Mouse (Mus musculus) neural tube, embryonic 12.5 days (tissue): ENCODE data around the gene Gmds. TPM values are rescaled to one million over a fixed set of nuclear protein-coding genes. Genes with fewer than 3 reads are reported as not detected.

Source experiments
- ATAC-seq: fragments of 200-750 bp; cut with Nextera tagmentation; 2 replicates; pipeline ENCODE4 v1.8.0; 2017; ENCODE audit warnings: low read depth, mild to moderate bottlenecking, moderate TSS enrichment, moderate library complexity; ENCODE audit not compliant: low FRiP score
- H3K27ac ChIP-seq: fragments of 300-500 bp; sonication (generic); 2 replicates; pipeline ENCODE4 v1.5.1; 2016
- H3K27me3 ChIP-seq: fragments of 300-500 bp; sonication (generic); replicated peaks from 2 replicates; pipeline ENCODE4 v1.6.1; 2016; ENCODE audit warnings: mild to moderate bottlenecking
- H3K36me3 ChIP-seq: fragments of 300-500 bp; sonication (generic); 2 replicates; pipeline ENCODE4 v1.6.1; 2016; ENCODE audit warnings: mild to moderate bottlenecking
- H3K4me1 ChIP-seq: fragments of 300-500 bp; sonication (generic); 2 replicates; pipeline ENCODE4 v1.6.1; 2016
- H3K4me2 ChIP-seq: fragments of 300-500 bp; sonication (generic); replicated peaks from 2 replicates; pipeline ENCODE4 v1.6.1; 2016; ENCODE audit warnings: mild to moderate bottlenecking
- H3K4me3 ChIP-seq: fragments of 300-500 bp; sonication (generic); 2 replicates; pipeline ENCODE4 v1.5.1; 2016
- H3K9ac ChIP-seq: fragments of 300-500 bp; sonication (generic); 2 replicates; pipeline ENCODE4 v1.6.1; 2016; ENCODE audit warnings: mild to moderate bottlenecking
- H3K9me3 ChIP-seq: fragments of 300-500 bp; sonication (generic); 2 replicates; pipeline ENCODE4 v1.6.1; 2016; ENCODE audit warnings: mild to moderate bottlenecking
- WGBS: fragments of 180-500 bp; shearing (Covaris S2); methylation state at CpG from one replicate; pipeline ENCODE4 v1.1.7; 2016; 5-methylcytosine and 5-hydroxymethylcytosine counted together
- polyA plus RNA-seq: library from polyadenylated mRNA; unstranded; fragments of >200 nt; fragmentation: Nextera tagmentation; extraction: Ambion mirVana; gene quantifications from 2 replicates; pipeline ENCODE4 v1.2.1, GENCODE M21; 2016

The Gmds gene
- polyA plus RNA-seq, 1 experiment from 2014 or later: 30.2 TPM

- Histone ChIP-seq H3K9ac (no peak overlapping the region), H3K27ac (no peak overlapping the region), H3K36me3 (no peaks in the 10 kb centered on the region), H3K27me3 (peaks cover 52% of the 10 kb centered on the region), H3K4me3 (no peak overlapping the region), H3K4me1 (peaks cover 15% of the 10 kb centered on the region; the same call in 1 of the 2 replicates), H3K9me3 (no peaks in the 10 kb centered on the region), H3K4me2 (no peak overlapping the region)
- 45% methylated on average over 9 of the region's 9 CpGs for WGBS
- ATAC-seq: no peak
Observed at GRCm38 (mm10) chr13:31798075-31798474, 540.5 kb downstream of the Gmds start.

GRCm38 (mm10) chr13:31797346-31797745, 541.2 kb downstream of the Gmds start:
- Histone ChIP-seq H3K4me3 (no peak overlapping the region), H3K36me3 (no peaks in the 10 kb centered on the region), H3K4me2 (no peak overlapping the region), H3K4me1 (peaks cover 15% of the 10 kb centered on the region; the same call in 1 of the 2 replicates), H3K9ac (no peak overlapping the region), H3K27ac (no peak overlapping the region), H3K9me3 (no peaks in the 10 kb centered on the region), H3K27me3 (peaks cover 45% of the 10 kb centered on the region)
- ATAC-seq: no peak
- whole genome bisulfite sequencing: 70% methylated on average over 10 of the region's 10 CpGs

GRCm38 (mm10) chr13:31793163-31793562, 545.4 kb downstream of the Gmds start:
- Histone ChIP-seq H3K27ac (no peak overlapping the region), H3K4me2 (no peak overlapping the region), H3K4me3 (no peak overlapping the region), H3K27me3 (0 out of 2 replicates have a peak, but pooled peaks cover 5% of the 10 kb centered on the region), H3K4me1 (no peaks in the 10 kb centered on the region), H3K36me3 (no peaks in the 10 kb centered on the region), H3K9ac (no peak overlapping the region), H3K9me3 (no peaks in the 10 kb centered on the region)
- no peak for ATAC-seq
- 57% methylated on average over 5 of the region's 5 CpGs for WGBS

GRCm38 (mm10) chr13:31792480-31793132, 545.9 kb downstream of the Gmds start:
- H3K4me1 ChIP-seq: no peaks in the 10 kb centered on the region
- H3K9ac ChIP-seq: no peak overlapping the region
- ATAC-seq: peak; percentile 71
- 24% methylated on average over 17 of the region's 17 CpGs for WGBS
- no peak overlapping the region for H3K4me3 ChIP-seq
- H3K9me3 ChIP-seq: no peaks in the 10 kb centered on the region
- no peaks in the 10 kb centered on the region for H3K36me3 ChIP-seq
- peak overlapping the region; percentile 31; the same call in 1 of the 2 replicates for H3K4me2 ChIP-seq
- H3K27ac ChIP-seq: no peak overlapping the region
- H3K27me3 ChIP-seq: 0 out of 2 replicates have a peak, but pooled peaks cover 3% of the 10 kb centered on the region

GRCm38 (mm10) chr13:31784757-31785156, 553.8 kb downstream of the Gmds start:
- H3K9ac ChIP-seq: no peak overlapping the region
- no peak overlapping the region for H3K4me3 ChIP-seq
- no peak overlapping the region for H3K4me2 ChIP-seq
- no peaks in the 10 kb centered on the region for H3K4me1 ChIP-seq
- H3K9me3 ChIP-seq: no peaks in the 10 kb centered on the region
- H3K27ac ChIP-seq: no peak overlapping the region
- no peaks in the 10 kb centered on the region for H3K27me3 ChIP-seq
- ATAC-seq: no peak
- 83% methylated on average over 7 of the region's 7 CpGs for WGBS
- H3K36me3 ChIP-seq: no peaks in the 10 kb centered on the region

- no peaks in the 10 kb centered on the region for H3K36me3 ChIP-seq
- H3K9ac ChIP-seq: no peak overlapping the region
- H3K27ac ChIP-seq: no peak overlapping the region
- WGBS: 93% methylated on average over 2 of the region's 2 CpGs
- H3K4me1 ChIP-seq: no peaks in the 10 kb centered on the region
- H3K27me3 ChIP-seq: no peaks in the 10 kb centered on the region
- H3K9me3 ChIP-seq: no peaks in the 10 kb centered on the region
- no peak overlapping the region for H3K4me3 ChIP-seq
- ATAC-seq: no peak
- H3K4me2 ChIP-seq: no peak overlapping the region
Observed at GRCm38 (mm10) chr13:31782063-31782462, 556.5 kb downstream of the Gmds start.

- Histone ChIP-seq H3K4me2 (no peak overlapping the region), H3K4me1 (no peaks in the 10 kb centered on the region), H3K4me3 (no peak overlapping the region), H3K36me3 (no peaks in the 10 kb centered on the region), H3K27ac (no peak overlapping the region), H3K9ac (no peak overlapping the region), H3K27me3 (no peaks in the 10 kb centered on the region), H3K9me3 (no peaks in the 10 kb centered on the region)
- WGBS: 90% methylated on average over 3 of the region's 3 CpGs
- no peak for ATAC-seq
Observed at GRCm38 (mm10) chr13:31780299-31780698, 558.2 kb downstream of the Gmds start.

- Histone ChIP-seq H3K4me3 (no peak overlapping the region), H3K36me3 (no peaks in the 10 kb centered on the region), H3K4me2 (no peak overlapping the region), H3K27ac (no peak overlapping the region), H3K27me3 (no peaks in the 10 kb centered on the region), H3K9ac (no peak overlapping the region), H3K9me3 (no peaks in the 10 kb centered on the region), H3K4me1 (no peaks in the 10 kb centered on the region)
- 67% methylated on average over 17 of the region's 17 CpGs for WGBS
- no peak for ATAC-seq
Observed at GRCm38 (mm10) chr13:31779281-31779981, 559.1 kb downstream of the Gmds start.

GRCm38 (mm10) chr13:31775762-31776161, 562.8 kb downstream of the Gmds start:
- Histone ChIP-seq H3K36me3 (no peaks in the 10 kb centered on the region), H3K4me1 (no peaks in the 10 kb centered on the region), H3K4me3 (no peak overlapping the region), H3K9ac (no peak overlapping the region), H3K4me2 (no peak overlapping the region), H3K9me3 (no peaks in the 10 kb centered on the region), H3K27ac (no peak overlapping the region), H3K27me3 (no peaks in the 10 kb centered on the region)
- ATAC-seq: no peak
- 71% methylated on average over 5 of the region's 5 CpGs for WGBS

- no peaks in the 10 kb centered on the region for H3K27me3 ChIP-seq
- H3K36me3 ChIP-seq: no peaks in the 10 kb centered on the region
- no peak for ATAC-seq
- no peak overlapping the region for H3K4me2 ChIP-seq
- no peak overlapping the region for H3K9ac ChIP-seq
- H3K9me3 ChIP-seq: no peaks in the 10 kb centered on the region
- no peaks in the 10 kb centered on the region for H3K4me1 ChIP-seq
- no peak overlapping the region for H3K4me3 ChIP-seq
- H3K27ac ChIP-seq: no peak overlapping the region
- 85% methylated on average over 5 of the region's 5 CpGs for WGBS
Observed at GRCm38 (mm10) chr13:31772882-31773281, 565.7 kb downstream of the Gmds start.
